Mouse (Mus musculus) frontal cortex, adult (tissue): ENCODE data around the gene Man1a.
A peak's percentile ranks its signal among the peaks of the same experiment; 100 is the strongest.

Experiments
- ATAC-seq: cut with Nextera tagmentation; 2 replicates; pipeline ENCODE4 v1.9.2; 2017; ENCODE audit warnings: mild to moderate bottlenecking, moderate library complexity, mixed read lengths; ENCODE audit not compliant: low TSS enrichment

Man1a gene

DNA sequence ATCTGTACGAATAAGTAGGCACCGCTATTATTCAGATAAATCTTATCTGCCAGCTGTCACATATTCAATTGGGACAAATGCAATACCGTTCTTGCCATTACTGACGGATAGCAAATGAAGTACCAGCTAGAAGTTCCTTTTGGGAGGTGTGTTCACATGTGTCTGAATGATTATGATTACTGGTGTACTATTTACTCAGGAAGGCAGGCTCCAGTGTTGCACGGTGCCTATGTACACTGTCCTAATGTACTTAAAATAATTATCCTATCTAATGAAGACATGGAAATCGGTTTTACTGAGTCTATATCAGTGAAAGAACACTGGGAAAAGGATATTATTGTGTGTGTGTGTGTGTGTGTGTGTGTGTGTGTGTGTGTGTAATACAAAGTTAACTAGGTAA is 160.7 kb downstream of the Man1a start:
- ATAC-seq, result no peak

DNA sequence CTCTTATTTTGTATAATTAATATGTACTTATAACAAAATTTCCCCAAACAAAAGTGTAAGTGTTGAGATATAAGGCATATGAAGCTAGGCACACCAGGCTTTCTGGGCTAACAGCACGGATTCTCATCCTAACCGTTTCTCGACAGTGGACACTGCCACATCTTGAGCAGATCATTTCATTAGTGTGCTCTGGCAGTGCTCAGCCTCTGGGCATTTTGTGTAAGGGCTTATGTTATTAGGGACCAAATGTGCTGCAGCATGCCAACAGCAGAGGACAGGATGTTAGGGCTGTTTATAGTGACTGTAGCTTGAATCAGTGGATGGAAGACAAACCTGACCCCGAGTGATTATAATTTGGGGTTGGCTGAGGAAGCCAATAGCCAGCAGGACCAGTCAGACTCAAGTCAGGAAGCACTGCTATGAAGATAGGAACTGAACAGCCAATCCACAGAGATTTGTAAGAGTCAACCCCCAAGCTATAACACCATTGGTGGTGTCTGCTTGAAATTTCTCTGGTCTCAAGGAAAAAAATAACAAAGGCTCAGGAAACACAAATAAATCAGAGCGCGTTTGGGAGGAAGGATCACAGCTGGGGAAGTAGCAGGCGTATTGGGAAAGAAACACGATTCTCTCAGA is 161.3 kb downstream of the Man1a start:
- ATAC-seq, result no peak

DNA sequence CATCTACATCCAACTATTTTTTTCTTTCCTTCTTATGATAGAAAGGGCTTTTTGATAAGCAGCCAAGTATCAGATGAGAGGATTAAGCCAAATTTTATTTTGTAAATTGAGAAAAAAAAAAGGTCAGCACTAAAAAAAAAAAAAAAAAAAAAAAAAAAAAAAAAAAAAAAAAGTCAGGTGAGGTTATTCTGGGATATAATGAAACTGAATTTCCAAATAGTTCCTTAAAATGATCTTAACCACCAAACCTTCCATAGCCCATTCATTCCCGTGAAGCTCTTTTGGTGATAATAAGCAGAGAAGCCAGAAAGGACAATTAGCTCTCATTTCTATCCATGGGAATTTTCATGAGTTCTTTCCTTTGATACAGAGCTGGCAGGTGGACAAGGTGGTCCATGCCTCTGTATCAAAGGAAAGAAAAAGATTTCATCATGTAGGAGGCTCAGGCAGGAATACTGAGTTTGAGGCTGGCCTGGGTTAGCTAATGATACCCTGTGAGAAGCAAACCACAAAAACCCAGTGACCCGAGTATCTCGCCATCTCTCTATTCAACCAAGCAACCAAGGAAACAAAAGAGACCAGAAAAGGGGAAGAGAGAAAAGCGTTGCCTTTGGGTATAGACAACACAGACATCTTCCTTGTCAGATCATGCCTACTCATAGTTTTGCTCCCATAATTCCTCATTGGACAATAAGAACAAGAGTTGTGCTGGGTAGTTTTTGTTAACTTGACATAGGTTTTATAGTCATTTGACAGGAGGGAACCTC is 162.7 kb downstream of the Man1a start:
- no peak for ATAC-seq

DNA sequence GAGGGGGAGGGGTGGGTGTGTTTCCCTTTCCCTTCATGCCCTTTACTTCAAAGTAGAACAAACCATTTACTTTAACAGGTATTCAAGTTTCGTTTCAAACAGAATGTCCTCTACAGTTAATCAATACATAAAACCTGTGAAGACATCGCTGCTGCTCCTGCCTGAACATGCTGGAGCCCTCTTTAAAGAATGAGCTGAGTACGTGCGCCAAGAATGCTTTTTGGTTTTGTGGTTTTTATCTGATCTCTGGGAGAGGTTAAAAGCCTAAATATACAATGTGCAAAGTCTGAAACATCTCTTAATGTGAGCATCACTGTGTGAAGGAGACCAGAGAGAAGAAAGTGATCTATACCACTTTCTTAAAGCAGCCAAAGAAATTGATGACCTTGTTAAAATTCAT is 186.9 kb downstream of the Man1a start:
- ATAC-seq, result no peak

DNA sequence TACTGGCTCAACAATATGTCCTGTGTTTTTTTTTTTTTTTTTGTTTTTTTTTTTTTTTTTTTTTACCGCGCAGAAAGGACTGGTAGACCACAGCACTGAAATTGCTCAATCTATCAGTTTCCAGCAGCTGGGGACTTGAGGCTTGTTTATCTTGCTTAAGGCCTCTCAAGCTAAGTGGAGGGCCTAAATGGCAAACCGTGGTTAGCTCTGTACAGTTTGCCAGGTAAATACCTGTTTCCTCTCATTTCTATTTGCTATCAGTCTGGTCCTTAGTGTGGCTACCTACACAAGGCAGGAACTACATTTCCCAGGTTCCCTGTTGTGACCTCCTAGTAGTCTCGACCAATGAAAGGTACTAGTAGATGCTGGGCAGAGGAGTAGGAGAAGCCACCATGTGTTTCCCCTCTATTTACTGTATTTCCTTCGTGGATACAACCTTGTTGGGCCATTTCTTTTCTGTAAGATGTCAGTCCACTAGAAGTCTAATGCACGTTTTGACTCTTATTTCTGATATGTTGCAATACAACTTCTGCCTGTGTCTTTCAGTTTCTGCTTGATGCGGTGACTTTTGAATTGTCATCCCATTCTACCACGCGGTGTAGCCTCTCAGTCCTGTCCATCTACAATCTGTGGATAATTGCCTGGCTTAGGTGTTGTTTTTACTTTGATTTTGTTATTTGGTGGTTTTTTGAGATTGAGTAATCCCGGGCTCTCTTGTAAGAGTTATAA is 187.9 kb downstream of the Man1a start:
- no peak for ATAC-seq

DNA sequence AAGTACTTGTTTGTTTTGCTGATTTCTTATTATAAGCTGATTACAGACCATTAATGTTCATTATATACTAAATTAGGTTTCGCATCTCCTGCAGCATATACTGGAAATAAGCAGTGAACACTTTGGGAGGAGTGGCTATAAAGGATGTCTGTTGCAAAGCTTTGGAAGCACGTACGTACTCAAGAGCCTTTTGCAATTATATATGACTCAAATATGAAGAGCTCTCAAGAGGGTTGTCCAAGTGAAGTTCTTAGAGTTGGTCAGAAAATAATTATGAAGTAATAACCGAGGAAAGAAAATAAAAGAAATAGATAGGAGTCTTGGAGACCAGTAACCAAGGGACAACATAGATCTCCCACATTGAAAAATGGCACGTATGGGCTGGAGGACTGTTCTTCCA is 189.9 kb downstream of the Man1a start:
- ATAC-seq, result no peak

DNA sequence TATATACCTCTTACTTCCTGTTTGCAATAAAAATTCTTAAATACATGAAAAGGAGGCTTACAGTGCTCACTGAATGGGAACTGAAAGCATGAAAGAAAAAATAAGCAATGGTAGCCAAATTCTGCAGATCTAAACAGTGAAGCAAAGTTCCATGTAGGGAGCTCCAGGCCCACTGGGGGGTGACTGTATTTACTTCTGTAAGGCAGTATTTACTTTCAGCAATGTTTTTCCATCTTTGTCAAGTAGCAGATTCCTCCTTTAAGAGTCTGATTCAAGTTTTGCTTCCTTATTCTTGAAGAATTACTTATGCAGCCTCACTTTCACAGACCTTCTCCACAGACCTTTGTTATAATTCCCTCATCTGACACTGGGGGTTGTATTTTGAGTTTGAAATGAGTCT is 195.1 kb downstream of the Man1a start:
- no peak for ATAC-seq

DNA sequence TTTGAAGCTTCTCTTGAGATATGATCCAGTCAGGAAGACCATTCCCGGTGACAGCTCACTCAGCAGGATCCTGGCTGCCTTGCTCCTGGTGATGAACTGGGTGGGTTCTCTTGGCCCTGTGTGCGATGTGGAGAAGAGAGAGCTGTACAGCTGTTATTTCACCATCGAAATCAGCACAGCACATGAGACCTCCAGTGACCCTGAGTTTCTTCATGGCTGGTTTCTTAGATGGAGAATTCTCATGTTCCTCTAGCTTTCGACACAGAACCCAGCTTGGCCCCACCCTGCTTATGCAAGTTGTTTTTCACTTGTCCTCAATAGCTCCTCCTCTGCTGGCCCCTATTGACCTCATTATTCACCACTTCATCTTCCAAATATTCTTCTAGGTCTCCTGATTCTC is 200.5 kb downstream of the Man1a start:
- ATAC-seq, result no peak

DNA sequence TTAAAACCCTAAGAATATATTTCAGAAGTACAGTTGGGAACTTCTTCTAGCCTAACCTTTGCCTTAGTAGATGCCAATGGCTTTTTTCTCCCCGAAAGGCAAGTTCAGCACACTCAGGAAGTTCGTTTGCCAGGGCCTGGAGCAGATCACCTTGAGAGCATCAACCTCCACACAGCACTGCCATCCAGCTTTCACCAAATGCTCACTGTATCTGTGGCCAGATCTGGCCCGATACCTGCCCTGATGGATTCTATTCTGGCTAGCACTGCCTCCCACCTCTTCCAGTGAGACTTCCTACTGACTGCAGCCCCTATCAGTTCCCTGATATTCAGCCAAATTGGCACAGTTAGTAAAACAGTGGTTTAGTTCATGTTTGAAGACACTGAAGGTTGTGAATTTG is 202.2 kb downstream of the Man1a start:
- ATAC-seq, result no peak

DNA sequence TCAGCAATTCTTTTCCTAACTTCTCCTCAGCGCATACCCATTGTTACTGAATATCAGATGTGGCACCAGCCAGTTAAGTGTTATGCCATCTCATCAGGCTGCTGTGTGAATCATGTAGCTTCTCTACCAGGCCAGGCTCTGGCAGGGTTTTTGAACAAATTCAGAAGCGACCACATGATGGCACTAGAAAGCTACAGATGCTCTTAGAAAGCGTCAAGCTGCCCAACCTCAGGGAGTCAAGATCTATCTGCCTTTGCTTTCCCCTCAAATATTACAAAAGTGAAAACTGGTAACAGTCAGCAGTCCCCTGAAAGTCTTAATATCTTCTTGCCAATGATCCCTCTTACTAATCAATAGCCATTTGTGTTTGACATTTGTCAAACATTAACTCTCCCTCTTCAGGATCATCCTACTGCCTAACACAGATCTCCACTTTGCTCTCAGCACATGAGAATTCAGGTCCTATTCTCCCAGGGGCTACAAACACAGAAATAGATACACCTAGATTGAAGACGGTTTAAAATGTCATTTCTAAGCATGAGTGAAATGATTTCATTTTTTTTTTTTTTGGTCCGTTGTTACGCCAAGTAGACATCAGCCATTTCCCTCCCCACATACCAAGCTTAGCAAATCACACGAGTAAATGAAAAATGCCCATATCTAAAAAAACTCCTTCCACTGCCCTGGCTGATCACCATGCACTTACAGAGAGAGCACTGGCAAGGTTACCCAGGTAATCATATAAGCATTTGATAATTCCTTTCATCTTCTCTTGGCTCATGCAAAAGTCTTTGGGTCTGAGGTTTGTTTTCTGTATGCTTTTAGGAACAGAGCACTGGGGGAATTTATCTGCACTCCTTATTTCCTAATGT is 212.7 kb downstream of the Man1a start:
- ATAC-seq, result peak; percentile 99

DNA sequence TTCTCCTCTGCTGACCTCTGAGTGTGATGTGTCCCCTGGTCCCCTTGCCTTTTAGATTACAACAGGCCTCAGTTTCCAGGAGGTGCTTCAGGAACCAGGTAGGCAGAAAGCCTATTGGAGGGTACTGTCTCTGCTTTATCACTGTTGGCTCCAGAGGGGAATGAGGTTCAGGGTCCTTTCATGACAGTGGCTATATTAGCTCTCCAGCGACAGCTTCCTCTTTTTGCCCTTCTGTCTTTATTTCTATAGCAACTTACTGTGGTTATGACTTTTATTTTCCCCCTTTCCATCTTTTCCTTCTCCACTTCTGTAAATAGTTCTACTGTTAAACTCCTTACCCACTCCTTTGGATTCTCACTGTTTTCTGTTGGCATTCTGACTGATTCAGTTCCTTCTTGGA is 216.5 kb downstream of the Man1a start:
- ATAC-seq, result no peak

DNA sequence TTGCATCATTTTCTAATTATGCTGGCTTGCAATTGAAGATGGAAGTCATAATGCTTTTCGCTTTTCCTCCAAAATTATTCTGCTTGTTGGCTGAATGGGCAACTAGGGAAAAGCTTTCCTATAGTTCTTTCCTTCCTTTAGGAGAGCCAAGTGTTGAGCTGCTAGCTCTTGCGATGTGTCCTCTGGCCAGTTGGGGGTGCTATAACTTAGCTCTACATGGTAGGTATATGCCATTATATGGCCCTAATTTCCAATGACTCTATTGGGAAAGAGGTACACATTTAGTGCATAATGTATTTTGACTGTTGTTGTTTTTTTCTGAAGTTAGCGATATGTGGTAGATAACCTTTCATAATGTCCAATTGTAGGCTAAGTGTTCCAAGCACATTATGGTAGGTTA is 217.2 kb downstream of the Man1a start:
- no peak for ATAC-seq
